ENCODE assay signal across 8 mouse cellular contexts in genomic region chr5:97935140-97936129, GRCm38 (mm10).
A peak's percentile ranks its signal among the peaks of the same experiment; 100 is the strongest.
DNase-seq lines count a peak whose midpoint lies in the region; ATAC-seq and TF ChIP-seq lines count a peak whose summit lies in the region.

No protein-coding gene starts in this region.

- no peaks in the 10 kb centered on the region for H3K27me3 ChIP-seq in forebrain, postnatal 0 days (ENCODE audit: insufficient read depth, low read length)
- no peaks in the 10 kb centered on the region for H3K27me3 ChIP-seq in kidney, embryonic 16.5 days (ENCODE audit: insufficient read depth, low read length)
- peaks cover 9% of the 10 kb centered on the region for H3K27me3 ChIP-seq in liver, embryonic 11.5 days (replicated peaks; ENCODE audit: control insufficient read depth, insufficient read depth, low read length)
- H3K27me3 ChIP-seq in neural tube, embryonic 12.5 days (replicated peaks), result peaks cover 11% of the 10 kb centered on the region
- no peaks in the 10 kb centered on the region for H3K27me3 ChIP-seq in thymus, adult 2 months (ENCODE audit: control insufficient read depth, insufficient read depth, low read length)

- H3K36me3 ChIP-seq in forebrain, postnatal 0 days (ENCODE audit: insufficient read depth), result no peaks in the 10 kb centered on the region
- no peaks in the 10 kb centered on the region for H3K36me3 ChIP-seq in kidney, embryonic 16.5 days (ENCODE audit: insufficient read depth, low read length)
- no peaks in the 10 kb centered on the region for H3K36me3 ChIP-seq in liver, embryonic 11.5 days (ENCODE audit: control insufficient read depth, insufficient read depth, low read length)
- H3K36me3 ChIP-seq in neural tube, embryonic 12.5 days, result no peaks in the 10 kb centered on the region
- no peaks in the 10 kb centered on the region for H3K36me3 ChIP-seq in thymus, adult 2 months (ENCODE audit: control insufficient read depth, insufficient read depth, low read length)

- no peaks in the 10 kb centered on the region for H3K4me1 ChIP-seq in forebrain, postnatal 0 days (ENCODE audit: insufficient read depth)
- 0 out of 2 replicates have a peak, but pooled peaks cover 4% of the 10 kb centered on the region for H3K4me1 ChIP-seq in kidney, embryonic 16.5 days (ENCODE audit: insufficient read depth, low read length)
- no peaks in the 10 kb centered on the region; the same call in 1 of the 2 replicates for H3K4me1 ChIP-seq in liver, embryonic 11.5 days (replicated peaks; ENCODE audit: control insufficient read depth, insufficient read depth, low read length)
- no peaks in the 10 kb centered on the region for H3K4me1 ChIP-seq in neural tube, embryonic 12.5 days
- 0 out of 2 replicates have a peak, but pooled peaks cover 3% of the 10 kb centered on the region for H3K4me1 ChIP-seq in thymus, adult 2 months (replicated peaks; ENCODE audit: control insufficient read depth, insufficient read depth, low read length)

- peak overlapping the region; percentile 68 for H3K4me3 ChIP-seq in gastrocnemius, adult 2 months
- peak overlapping the region; percentile 63 for H3K4me3 ChIP-seq in forebrain, postnatal 0 days (ENCODE audit: low read depth, low read length)
- H3K4me3 ChIP-seq in kidney, embryonic 16.5 days (ENCODE audit: low read length), result peak overlapping the region; percentile 56
- peak overlapping the region; percentile 36 for H3K4me3 ChIP-seq in liver, embryonic 11.5 days (ENCODE audit: low read depth, low read length)
- H3K4me3 ChIP-seq in neural tube, embryonic 12.5 days, result peak overlapping the region; percentile 53
- H3K4me3 ChIP-seq in thymus, adult 2 months (ENCODE audit: control insufficient read depth, insufficient read depth, low read length), result peak overlapping the region; percentile 40

- 3% methylated on average over 56 of the region's 56 CpGs for WGBS in forebrain, postnatal 0 days
- WGBS in kidney, embryonic 16.5 days, result 5% methylated on average over 56 of the region's 56 CpGs
- 8% methylated on average over 56 of the region's 56 CpGs for WGBS in liver, embryonic 11.5 days
- WGBS in neural tube, embryonic 12.5 days, result 3% methylated on average over 55 of the region's 56 CpGs
- whole genome bisulfite sequencing in thymus, adult 2 months, result 76% methylated on average over 56 of the region's 56 CpGs

- H3K27ac ChIP-seq in gastrocnemius, adult 2 months, result peak overlapping the region; percentile 53
- no peak overlapping the region for H3K27ac ChIP-seq in forebrain, postnatal 0 days (ENCODE audit: low read depth, low read length)
- H3K27ac ChIP-seq in kidney, embryonic 16.5 days (ENCODE audit: low read length), result no peak overlapping the region
- no peak overlapping the region for H3K27ac ChIP-seq in liver, embryonic 11.5 days (ENCODE audit: low read depth, low read length)
- no peak overlapping the region for H3K27ac ChIP-seq in neural tube, embryonic 12.5 days
- H3K27ac ChIP-seq in thymus, adult 2 months (ENCODE audit: control insufficient read depth, insufficient read depth, low read length), result no peak overlapping the region

- peak; percentile 89 for ATAC-seq in forebrain, postnatal 0 days
- ATAC-seq in kidney, embryonic 16.5 days (ENCODE audit: low FRiP score, low TSS enrichment), result peak; percentile 90
- peak; percentile 39; the same call in 1 of the 2 replicates for ATAC-seq in liver, embryonic 11.5 days (replicated peaks; ENCODE audit: low FRiP score)
- ATAC-seq in neural tube, embryonic 12.5 days (ENCODE audit: low FRiP score, low read depth), result peak; percentile 88

- DNase-seq in gastrocnemius, adult 2 months, result peak; percentile 44
- no peak for DNase-seq in gastrocnemius, adult 8-10 months (ENCODE audit: low spot score in 2 of 2)
- peak; percentile 5 to 16 for DNase-seq in cerebellum, adult 18-20 months
- DNase-seq in forebrain, postnatal 0 days, result peak; percentile 67
- peak; percentile 50 for DNase-seq in liver, embryonic 11.5 days (ENCODE audit: low spot score)
- peak; percentile 36 for DNase-seq in thymus, adult 2 months

- peak overlapping the region; percentile 94 for H3K4me2 ChIP-seq in forebrain, postnatal 0 days (ENCODE audit: low read depth)
- peak overlapping the region; percentile 96 for H3K4me2 ChIP-seq in kidney, embryonic 16.5 days (replicated peaks; ENCODE audit: low read depth, low read length)
- peak overlapping the region; percentile 61 for H3K4me2 ChIP-seq in liver, embryonic 11.5 days
- peak overlapping the region; percentile 97 for H3K4me2 ChIP-seq in neural tube, embryonic 12.5 days (replicated peaks)

- H3K9ac ChIP-seq in forebrain, postnatal 0 days, result peak overlapping the region; percentile 68
- H3K9ac ChIP-seq in kidney, embryonic 16.5 days (replicated peaks; ENCODE audit: low read length), result peak overlapping the region; percentile 65
- H3K9ac ChIP-seq in liver, embryonic 11.5 days (ENCODE audit: low read depth, low read length), result no peak overlapping the region
- H3K9ac ChIP-seq in neural tube, embryonic 12.5 days, result peak overlapping the region; percentile 54

- peak; percentile 33 for TF ChIP-seq CTCF in gastrocnemius, adult 2 months (IDR thresholded peaks at IDR 0.05)
- TF ChIP-seq CTCF in forebrain, postnatal 0 days (IDR thresholded peaks at IDR 0.05; ENCODE audit: low read depth), result peak; percentile 57
- no peak for TF ChIP-seq CTCF in thymus, adult 2 months (IDR thresholded peaks at IDR 0.05; ENCODE audit: borderline replicate concordance, control insufficient read depth, extremely low read depth, insufficient read depth, low read length, poor library complexity)

- intact Hi-C loops in gastrocnemius, adult 2 months (cut with DNase I), result no loop called here

- no peaks in the 10 kb centered on the region for H3K9me3 ChIP-seq in forebrain, postnatal 0 days (ENCODE audit: low read length)
- no peaks in the 10 kb centered on the region for H3K9me3 ChIP-seq in kidney, embryonic 16.5 days (ENCODE audit: low read length)
- no peaks in the 10 kb centered on the region for H3K9me3 ChIP-seq in liver, embryonic 11.5 days (ENCODE audit: control insufficient read depth, low read length)
- no peaks in the 10 kb centered on the region for H3K9me3 ChIP-seq in neural tube, embryonic 12.5 days

- TF ChIP-seq POLR2A in thymus, adult 2 months (IDR thresholded peaks at IDR 0.05; ENCODE audit: control insufficient read depth, extremely low read depth, insufficient read depth, low read length, poor library complexity), result no peak

Comparison
In these comparisons a context has a peak if more than half of its experiments do, and no peak if none do; other contexts are left out.
1. DNase-seq: peak in gastrocnemius, adult 2 months (single experiment), cerebellum, adult 18-20 months (2 of 2), forebrain, postnatal 0 days (single experiment), liver, embryonic 11.5 days (single experiment) and thymus, adult 2 months (single experiment); none in gastrocnemius, adult 8-10 months (0 of 2).
2. ATAC-seq: peak in every context shown above with its lines; median percentile 90 in kidney, embryonic 16.5 days; 89 in forebrain, postnatal 0 days; 88 in neural tube, embryonic 12.5 days; 39 in liver, embryonic 11.5 days.
3. Peak in every context shown above with its lines, with median percentiles within 50 percentile points of each other: H3K4me3 ChIP-seq and H3K4me2 ChIP-seq.